Comparison of ENCODE assay signal across 12 mouse cellular contexts in genomic region chr6:52486146-52486545, GRCm38 (mm10).
DNase-seq lines count a peak whose midpoint lies in the region; ATAC-seq and TF ChIP-seq lines count a peak whose summit lies in the region.
"Had no signal": no experiment of that assay in that cellular context is flagged by ENCODE, and none has a peak within 500 bp of the region (broad histone marks: within the 10 kb centered on the region; RNA-seq: fewer than 3 reads in every experiment).

No protein-coding gene starts in this region.

- H3K4me2 ChIP-seq in embryonic facial prominence, embryonic 14.5 days (ENCODE audit: low read depth, low read length) = no peak overlapping the region
- H3K4me2 ChIP-seq in lung, embryonic 14.5 days = no peak overlapping the region
- no peak overlapping the region for H3K4me2 ChIP-seq in intestine, embryonic 15.5 days (replicated peaks)
- no peak overlapping the region for H3K4me2 ChIP-seq in stomach, embryonic 14.5 days (replicated peaks; ENCODE audit: low read depth, low read length)
- H3K4me2 ChIP-seq: forebrain, embryonic 12.5 days had no signal

- H3K9ac ChIP-seq in embryonic facial prominence, embryonic 14.5 days (ENCODE audit: low read depth, low read length) = no peak overlapping the region
- no peak overlapping the region for H3K9ac ChIP-seq in lung, embryonic 14.5 days
- H3K9ac ChIP-seq in intestine, embryonic 15.5 days = no peak overlapping the region
- H3K9ac ChIP-seq in stomach, embryonic 14.5 days (replicated peaks; ENCODE audit: low read depth, low read length) = no peak overlapping the region
- H3K9ac ChIP-seq: forebrain, embryonic 12.5 days had no signal

- H3K4me1 ChIP-seq in embryonic facial prominence, embryonic 14.5 days (ENCODE audit: control insufficient read depth, insufficient read depth, low read length) = no peaks in the 10 kb centered on the region
- H3K4me1 ChIP-seq in embryonic facial prominence, embryonic 10.5 days = 0 out of 2 replicates have a peak, but pooled peaks cover 5% of the 10 kb centered on the region
- H3K4me1 ChIP-seq in lung, embryonic 14.5 days (ENCODE audit: insufficient read depth) = 0 out of 2 replicates have a peak, but pooled peaks cover 3% of the 10 kb centered on the region
- H3K4me1 ChIP-seq in intestine, embryonic 15.5 days (replicated peaks) = peaks cover 5% of the 10 kb centered on the region; the same call in 1 of the 2 replicates
- 0 out of 2 replicates have a peak, but pooled peaks cover 3% of the 10 kb centered on the region for H3K4me1 ChIP-seq in stomach, embryonic 14.5 days (ENCODE audit: control insufficient read depth, insufficient read depth, low read length)

- no peaks in the 10 kb centered on the region for H3K36me3 ChIP-seq in embryonic facial prominence, embryonic 14.5 days (ENCODE audit: control insufficient read depth, insufficient read depth, low read length)
- no peaks in the 10 kb centered on the region for H3K36me3 ChIP-seq in embryonic facial prominence, embryonic 10.5 days (replicated peaks)
- H3K36me3 ChIP-seq in lung, embryonic 14.5 days (ENCODE audit: insufficient read depth) = no peaks in the 10 kb centered on the region
- H3K36me3 ChIP-seq in intestine, embryonic 15.5 days = no peaks in the 10 kb centered on the region
- H3K36me3 ChIP-seq in stomach, embryonic 14.5 days (ENCODE audit: control insufficient read depth, insufficient read depth, low read length) = no peaks in the 10 kb centered on the region
- H3K36me3 ChIP-seq: forebrain, embryonic 12.5 days had no signal

- TF ChIP-seq CTCF in lung, embryonic 14.5 days (IDR thresholded peaks at IDR 0.05; ENCODE audit: low read depth) = no peak

- H3K9me3 ChIP-seq in embryonic facial prominence, embryonic 14.5 days (ENCODE audit: control insufficient read depth, low read length) = no peaks in the 10 kb centered on the region
- no peaks in the 10 kb centered on the region for H3K9me3 ChIP-seq in embryonic facial prominence, embryonic 10.5 days
- H3K9me3 ChIP-seq in lung, embryonic 14.5 days (ENCODE audit: low read depth, low read length) = no peaks in the 10 kb centered on the region
- H3K9me3 ChIP-seq in intestine, embryonic 15.5 days = no peaks in the 10 kb centered on the region
- no peaks in the 10 kb centered on the region for H3K9me3 ChIP-seq in stomach, embryonic 14.5 days (ENCODE audit: control insufficient read depth, low read depth, low read length)
- H3K9me3 ChIP-seq: forebrain, embryonic 12.5 days had no signal

- no peak overlapping the region for H3K4me3 ChIP-seq in embryonic facial prominence, embryonic 14.5 days (ENCODE audit: low read depth, low read length)
- no peak overlapping the region for H3K4me3 ChIP-seq in embryonic facial prominence, embryonic 10.5 days
- no peak overlapping the region for H3K4me3 ChIP-seq in lung, embryonic 14.5 days (ENCODE audit: low read depth, low read length)
- H3K4me3 ChIP-seq in intestine, embryonic 15.5 days (replicated peaks) = no peak overlapping the region
- H3K4me3 ChIP-seq in stomach, embryonic 14.5 days (ENCODE audit: low read depth, low read length) = no peak overlapping the region
- H3K4me3 ChIP-seq: forebrain, embryonic 12.5 days; megakaryocyte, embryonic 14.5 days had no signal

- H3K27ac ChIP-seq in embryonic facial prominence, embryonic 14.5 days (replicated peaks; ENCODE audit: low read depth, low read length) = 0 out of 2 replicates have a peak overlapping the region, but pooled peaks have one; percentile 18
- H3K27ac ChIP-seq in embryonic facial prominence, embryonic 10.5 days (replicated peaks) = no peak overlapping the region
- peak overlapping the region; percentile 1; the same call in 1 of the 2 replicates for H3K27ac ChIP-seq in lung, embryonic 14.5 days (ENCODE audit: low read depth)
- H3K27ac ChIP-seq in intestine, embryonic 15.5 days = peak overlapping the region; percentile 64
- peak overlapping the region; percentile 30; the same call in 1 of the 2 replicates for H3K27ac ChIP-seq in stomach, embryonic 14.5 days (ENCODE audit: low read length)
- H3K27ac ChIP-seq: forebrain, embryonic 12.5 days had no signal

- 76% methylated on average over 9 of the region's 9 CpGs for WGBS in embryonic facial prominence, embryonic 14.5 days
- 78% methylated on average over 9 of the region's 9 CpGs for WGBS in embryonic facial prominence, embryonic 10.5 days
- WGBS in lung, embryonic 14.5 days = 52% methylated on average over 9 of the region's 9 CpGs
- 63% methylated on average over 9 of the region's 9 CpGs for WGBS in intestine, embryonic 15.5 days
- WGBS in stomach, embryonic 14.5 days = 72% methylated on average over 9 of the region's 9 CpGs

- ATAC-seq in embryonic facial prominence, embryonic 14.5 days (ENCODE audit: low read depth) = no peak
- ATAC-seq in lung, embryonic 14.5 days (ENCODE audit: insufficient read depth) = no peak
- no peak for ATAC-seq in intestine, embryonic 15.5 days
- no peak for ATAC-seq in stomach, embryonic 14.5 days (ENCODE audit: insufficient number of reproducible peaks, insufficient read depth, low FRiP score, low read depth)
- ATAC-seq: inflammation-experienced regulatory T-cells, adult 6 months had no signal

- DNase-seq in embryonic facial prominence, embryonic 14.5 days (ENCODE audit: low spot score) = no peak
- no peak for DNase-seq in embryonic facial prominence, embryonic 10.5 days (ENCODE audit: low spot score)
- DNase-seq in lung, embryonic 14.5 days = peak; percentile 47
- no peak for DNase-seq in lung, postnatal 14 days
- no peak for DNase-seq in ovary, postnatal 36 days (ENCODE audit: low spot score)
- DNase-seq in urinary bladder, postnatal 14 days (ENCODE audit: low spot score) = no peak
- DNase-seq: gastrocnemius, postnatal 36 days had no signal

- H3K27me3 ChIP-seq in embryonic facial prominence, embryonic 14.5 days (replicated peaks; ENCODE audit: control insufficient read depth, insufficient read depth, low read length) = no peaks in the 10 kb centered on the region
- H3K27me3 ChIP-seq in embryonic facial prominence, embryonic 10.5 days (replicated peaks; ENCODE audit: low read depth, poor library complexity, severe bottlenecking) = 0 out of 2 replicates have a peak, but pooled peaks cover 8% of the 10 kb centered on the region
- no peaks in the 10 kb centered on the region for H3K27me3 ChIP-seq in lung, embryonic 14.5 days (ENCODE audit: insufficient read depth, low read length)
- peaks cover 2% of the 10 kb centered on the region; the same call in 1 of the 2 replicates for H3K27me3 ChIP-seq in intestine, embryonic 15.5 days (replicated peaks)
- H3K27me3 ChIP-seq in stomach, embryonic 14.5 days (ENCODE audit: control insufficient read depth, insufficient read depth, low read length) = no peaks in the 10 kb centered on the region
